Mouse (Mus musculus) ES-Bruce4 (cell line): ENCODE measurements around the gene Abcf3.

Source experiments
- CTCF ChIP-seq: IDR thresholded peaks from one replicate; pipeline ENCODE4 v1.8.1; 2011; ENCODE audit warnings: low read depth, low read length
- POLR2A ChIP-seq: IDR thresholded peaks from one replicate; pipeline ENCODE4 v1.8.1; 2011; ENCODE audit warnings: low read length; ENCODE audit not compliant: insufficient read depth

DNA sequence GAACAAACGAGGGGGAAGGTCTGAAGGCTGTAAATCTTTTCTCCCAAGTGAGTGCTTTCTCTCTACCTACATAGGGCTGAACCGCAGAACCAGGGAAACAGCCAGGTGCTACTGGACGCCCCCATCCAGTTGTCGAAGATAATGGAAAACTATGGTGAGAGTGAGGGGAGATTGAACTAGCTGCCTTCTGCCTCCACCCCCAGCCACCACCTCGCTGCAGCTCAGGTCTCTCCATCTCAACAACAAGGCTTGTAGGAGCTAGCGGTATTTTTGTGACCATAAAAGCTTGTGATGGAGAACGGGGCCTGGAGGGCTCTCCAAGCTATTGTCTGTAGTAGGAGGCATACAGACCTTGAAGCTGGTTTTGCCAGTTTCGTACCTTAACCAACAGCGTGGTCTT is 784 bp downstream of the Abcf3 start:
- no peak for TF ChIP-seq CTCF
- TF ChIP-seq POLR2A = no peak
